Mouse (Mus musculus): ENCODE data around the gene Megf6. TPM values are rescaled to one million over a fixed set of nuclear protein-coding genes. Genes with fewer than 3 reads are reported as not detected.

Megf6 gene
- total and polyA plus RNA-seq, 3 experiments, result not detected

- Histone ChIP-seq H3K4me2 (ENCODE audit: insufficient read depth, low read depth, poor library complexity, severe bottlenecking) (no peak overlapping the region), H3K9me3 (replicated peaks; ENCODE audit: low read length) (peaks cover 8% of the 10 kb centered on the region), H3K79me2 (replicated peaks; ENCODE audit: control insufficient read depth, extremely low read depth, insufficient read depth, poor library complexity, severe bottlenecking) (no peaks in the 10 kb centered on the region), H3K27ac (ENCODE audit: insufficient read depth, low read depth) (no peak overlapping the region), H3K9ac (ENCODE audit: insufficient read depth, low read depth) (no peak overlapping the region), H3K27me3 (replicated peaks) (peaks cover 77% of the 10 kb centered on the region), H3K4me3 (replicated peaks in 1 of 3; ENCODE audit: low read depth in 2 of 3, low read length in 2 of 3, poor library complexity in 1 of 3) (no peak overlapping the region), H3K36me3 (replicated peaks in 1 of 2; ENCODE audit: control insufficient read depth in 1 of 2, insufficient read depth in 1 of 2, low read length in 1 of 2) (no peaks in the 10 kb centered on the region), H3K4me1 (ENCODE audit: control insufficient read depth in 1 of 2, insufficient read depth in 2 of 2) (no peaks in the 10 kb centered on the region)
- TF ChIP-seq ETS1 (conservative IDR thresholded peaks at IDR 0.05; ENCODE audit: low read depth, low read length) (no peak), CTCF (conservative IDR thresholded peaks at IDR 0.05 in 1 of 2, IDR thresholded peaks at IDR 0.05 in 1 of 2; ENCODE audit: low read depth in 2 of 2, low read length in 2 of 2) (no peak), ZNF384 (IDR thresholded peaks at IDR 0.05; ENCODE audit: low read depth, low read length) (no peak), ELF1 (IDR thresholded peaks at IDR 0.05; ENCODE audit: low read depth, low read length) (no peak), ZMIZ1 (IDR thresholded peaks at IDR 0.05; ENCODE audit: low read depth, low read length) (no peak), JUND (conservative IDR thresholded peaks at IDR 0.05; ENCODE audit: low read depth, low read length) (no peak), TCF12 (IDR thresholded peaks at IDR 0.05; ENCODE audit: low read depth, low read length) (no peak), HCFC1 (IDR thresholded peaks at IDR 0.05; ENCODE audit: low read depth, low read length) (no peak), MAX (IDR thresholded peaks at IDR 0.05; ENCODE audit: low read length) (no peak), ZKSCAN1 (IDR thresholded peaks at IDR 0.05; ENCODE audit: borderline replicate concordance, low read depth, low read length) (no peak), POLR2AphosphoS2 (IDR thresholded peaks at IDR 0.05; ENCODE audit: low read depth, low read length) (no peak), BHLHE40 (IDR thresholded peaks at IDR 0.05; ENCODE audit: low read depth, low read length) (no peak), PAX5 (IDR thresholded peaks at IDR 0.05; ENCODE audit: low read length) (no peak)
- in situ Hi-C loops (cut with MboI; ENCODE audit: low pct_ligation_motif_present, low pct_unique_long_range_greater_than_20kb, low sequenced_read_pairs), result no loop called here
- DNase-seq (ENCODE audit: extremely low read depth), result no peak
- dilution Hi-C loops (cut with MboI; ENCODE audit: extremely low pct_ligation_motif_present, extremely low pct_unique_long_range_greater_than_20kb, low sequenced_read_pairs), result no loop called here
These were observed 509 bp upstream of the Megf6 start for GRCm38 (mm10) chr4:154170021-154170420.

DNA sequence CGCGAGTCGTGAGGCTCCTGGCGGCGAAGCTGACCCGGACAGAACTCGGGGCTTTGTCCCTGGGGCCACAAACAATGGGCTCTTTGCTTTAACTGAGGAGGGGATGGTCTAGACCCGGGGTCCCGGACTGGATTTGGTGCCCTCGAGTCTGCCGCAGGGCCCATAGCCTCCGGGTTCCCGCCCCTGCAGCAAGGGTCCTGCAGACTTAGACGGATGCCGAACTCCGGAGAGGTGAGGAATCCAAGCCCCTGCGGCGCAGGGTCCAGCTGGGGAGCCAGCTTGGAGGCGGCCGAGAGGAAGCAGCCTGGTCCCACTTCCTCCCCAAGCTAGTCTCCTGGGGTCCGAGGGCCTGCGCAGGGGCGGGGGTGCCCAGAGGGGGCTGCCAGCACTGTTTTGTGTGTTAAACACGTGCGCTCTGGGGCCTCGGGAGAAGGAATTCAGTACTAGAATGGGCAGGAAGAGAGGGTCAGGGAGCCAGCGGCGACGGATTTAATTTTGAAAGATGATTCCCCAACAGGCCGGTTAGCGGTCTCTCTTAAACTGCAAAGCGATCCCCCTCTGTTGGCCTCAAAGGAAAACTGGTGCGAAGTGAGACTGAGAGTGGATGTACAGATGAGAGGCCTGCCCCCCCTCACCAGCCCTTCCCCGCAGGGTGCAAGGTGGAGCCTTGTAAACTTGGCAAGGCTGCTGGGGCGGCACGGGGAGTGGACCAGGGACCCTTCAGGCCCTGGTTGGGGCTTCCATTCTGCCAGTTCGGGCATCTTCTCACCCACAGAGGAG is 811 bp downstream of the Megf6 start:
- peaks cover 8% of the 10 kb centered on the region for H3K9me3 ChIP-seq (replicated peaks; ENCODE audit: low read length)
- no peak overlapping the region for H3K9ac ChIP-seq (ENCODE audit: insufficient read depth, low read depth)

More for the DNA sequence above, 811 bp downstream of the Megf6 start:
- Histone ChIP-seq H3K4me2 (ENCODE audit: insufficient read depth, low read depth, poor library complexity, severe bottlenecking) (no peak overlapping the region), H3K36me3 (replicated peaks in 1 of 2; ENCODE audit: control insufficient read depth in 1 of 2, insufficient read depth in 1 of 2, low read length in 1 of 2) (no peaks in the 10 kb centered on the region), H3K27me3 (replicated peaks) (peaks cover 79% of the 10 kb centered on the region), H3K4me3 (replicated peaks in 1 of 3; ENCODE audit: low read depth in 2 of 3, low read length in 2 of 3, poor library complexity in 1 of 3) (no peak overlapping the region), H3K4me1 (ENCODE audit: control insufficient read depth in 1 of 2, insufficient read depth in 2 of 2) (no peaks in the 10 kb centered on the region), H3K79me2 (replicated peaks; ENCODE audit: control insufficient read depth, extremely low read depth, insufficient read depth, poor library complexity, severe bottlenecking) (no peaks in the 10 kb centered on the region), H3K27ac (ENCODE audit: insufficient read depth, low read depth) (no peak overlapping the region)
- dilution Hi-C loops (cut with MboI; ENCODE audit: extremely low pct_ligation_motif_present, extremely low pct_unique_long_range_greater_than_20kb, low sequenced_read_pairs), result no loop called here
- no peak for TF ChIP-seq MAX (IDR thresholded peaks at IDR 0.05; ENCODE audit: low read length)
- no peak for TF ChIP-seq GABPA (IDR thresholded peaks at IDR 0.05; ENCODE audit: insufficient replicate concordance, low read depth, low read length)
- no peak for TF ChIP-seq CHD1 (IDR thresholded peaks at IDR 0.05; ENCODE audit: low read depth, low read length)
- no peak for TF ChIP-seq ELF1 (IDR thresholded peaks at IDR 0.05; ENCODE audit: low read depth, low read length)
- DNase-seq (ENCODE audit: extremely low read depth), result no peak
- in situ Hi-C loops (cut with MboI; ENCODE audit: low pct_ligation_motif_present, low pct_unique_long_range_greater_than_20kb, low sequenced_read_pairs), result no loop called here

All from CH12.LX (cell line).